Comparison of ENCODE assay signal across 20 mouse cellular contexts in genomic region chr7:91071751-91072707, GRCm38 (mm10).
A peak's percentile ranks its signal among the peaks of the same experiment; 100 is the strongest.
DNase-seq lines count a peak whose midpoint lies in the region; TF ChIP-seq lines count a peak whose summit lies in the region.
"Had no signal": no experiment of that assay in that cellular context is flagged by ENCODE, and none has a peak within 500 bp of the region (broad histone marks: within the 10 kb centered on the region; RNA-seq: fewer than 3 reads in every experiment).

No protein-coding gene starts in this region.

- 0 out of 2 replicates have a peak overlapping the region, but pooled peaks have one; percentile 20 for H3K27ac ChIP-seq in left cerebral cortex, adult 2 months
- H3K27ac ChIP-seq: embryonic facial prominence, embryonic 12.5 days; forebrain, embryonic 13.5 days; heart, adult 2 months; heart, embryonic 15.5 days; hindbrain, embryonic 15.5 days had no signal

- TF ChIP-seq CTCF in left cerebral cortex, adult 2 months (IDR thresholded peaks at IDR 0.05) = no peak

- H3K4me3 ChIP-seq in left cerebral cortex, adult 2 months = no peak overlapping the region
- H3K4me3 ChIP-seq: embryonic facial prominence, embryonic 12.5 days; forebrain, embryonic 13.5 days; heart, adult 2 months; heart, embryonic 15.5 days; hindbrain, embryonic 15.5 days had no signal

- intact Hi-C loops in left cerebral cortex, adult 2 months (cut with DNase I) = no loop called here
- intact Hi-C loops in left cerebral cortex, postnatal 4 days (cut with DNase I) = loop anchor here (5.0 kb wide), 1 partner anchor 225 kb away; no protein-coding TSS in a partner anchor

- peak; percentile 6 for DNase-seq in embryo, embryonic 10 days (ENCODE audit: low spot score)
- no peak for DNase-seq in embryo, embryonic 10.5 days (ENCODE audit: low spot score)
- no peak for DNase-seq in left cerebral cortex, adult 2 months (ENCODE audit: extremely low spot score in 1 of 2, low spot score in 2 of 2)
- DNase-seq in left cerebral cortex, postnatal 4 days = no peak
- peak; percentile 16 for DNase-seq in right cerebral cortex, adult 18-20 months
- no peak for DNase-seq in right cerebral cortex, adult 2 months (ENCODE audit: low spot score in 2 of 2)
- no peak for DNase-seq in cerebellum, adult 9-10 months
- DNase-seq: adrenal gland, postnatal 10 days; B cell, adult 2 months; cerebellum, adult 11-12 months; cerebellum, adult 9-11 months; cerebellum, postnatal 36 days; forebrain, postnatal 0 days; gastrocnemius, postnatal 36 days; heart, adult 2 months; heart, postnatal 14 days had no signal

Comparison
In these comparisons a context has a peak if more than half of its experiments do, and no peak if none do; other contexts are left out.
1. DNase-seq: peak in embryo, embryonic 10 days (single experiment) and right cerebral cortex, adult 18-20 months (single experiment); none in embryo, embryonic 10.5 days (single experiment), left cerebral cortex, adult 2 months (0 of 2), left cerebral cortex, postnatal 4 days (single experiment), right cerebral cortex, adult 2 months (0 of 2) and cerebellum, adult 9-10 months (single experiment).